Mouse (Mus musculus) forebrain, embryonic 10.5 days (tissue): ENCODE results near the gene Gata3. TPM values are rescaled to one million over a fixed set of nuclear protein-coding genes. Genes with fewer than 3 reads are reported as not detected.
A peak's percentile ranks its signal among the peaks of the same experiment; 100 is the strongest.

ENCODE experiments used
- DNase-seq: peaks from one replicate; pipeline ENCODE4 v3.0.0-alpha.2; 2017; ENCODE audit warnings: low spot score; ENCODE audit errors: extremely low spot score
- H3K27ac ChIP-seq: fragments of 300-500 bp; sonication (generic); 2 replicates; pipeline ENCODE4 v1.5.1; 2016; ENCODE audit warnings: mild to moderate bottlenecking
- H3K27me3 ChIP-seq: fragments of 300-500 bp; sonication (generic); 2 replicates; pipeline ENCODE4 v1.6.1; 2016; ENCODE audit warnings: mild to moderate bottlenecking; ENCODE audit not compliant: poor library complexity, severe bottlenecking
- H3K36me3 ChIP-seq: fragments of 300-500 bp; sonication (generic); replicated peaks from 2 replicates; pipeline ENCODE4 v1.6.1; 2016; ENCODE audit warnings: mild to moderate bottlenecking, moderate library complexity
- H3K4me1 ChIP-seq: fragments of 300-500 bp; sonication (generic); 2 replicates; pipeline ENCODE4 v1.6.1; 2016
- H3K4me3 ChIP-seq: fragments of 300-500 bp; sonication (generic); 2 replicates; pipeline ENCODE4 v1.5.1; 2016; ENCODE audit warnings: mild to moderate bottlenecking, moderate library complexity
- H3K9me3 ChIP-seq: fragments of 300-500 bp; sonication (generic); 2 replicates; pipeline ENCODE4 v1.6.1; 2016; ENCODE audit warnings: mild to moderate bottlenecking, moderate library complexity
- WGBS: fragments of 180-500 bp; shearing (Covaris S2); methylation state at CpG from one replicate; pipeline ENCODE4 v1.1.7; 2016; 5-methylcytosine and 5-hydroxymethylcytosine counted together
- polyA plus RNA-seq: library from polyadenylated mRNA; unstranded; fragments of >200 nt; fragmentation: Nextera tagmentation; extraction: Ambion mirVana; gene quantifications from 2 replicates; pipeline ENCODE4 v1.2.1, GENCODE M21; 2016

Gene Gata3
- polyA plus RNA-seq, 1 experiment from 2014 or later = 4.2 TPM

GRCm38 (mm10) chr2:9894836-9895593 lies 5.2 kb upstream of the Gata3 start:
- WGBS = 2% methylated on average over 19 of the region's 19 CpGs

DNA sequence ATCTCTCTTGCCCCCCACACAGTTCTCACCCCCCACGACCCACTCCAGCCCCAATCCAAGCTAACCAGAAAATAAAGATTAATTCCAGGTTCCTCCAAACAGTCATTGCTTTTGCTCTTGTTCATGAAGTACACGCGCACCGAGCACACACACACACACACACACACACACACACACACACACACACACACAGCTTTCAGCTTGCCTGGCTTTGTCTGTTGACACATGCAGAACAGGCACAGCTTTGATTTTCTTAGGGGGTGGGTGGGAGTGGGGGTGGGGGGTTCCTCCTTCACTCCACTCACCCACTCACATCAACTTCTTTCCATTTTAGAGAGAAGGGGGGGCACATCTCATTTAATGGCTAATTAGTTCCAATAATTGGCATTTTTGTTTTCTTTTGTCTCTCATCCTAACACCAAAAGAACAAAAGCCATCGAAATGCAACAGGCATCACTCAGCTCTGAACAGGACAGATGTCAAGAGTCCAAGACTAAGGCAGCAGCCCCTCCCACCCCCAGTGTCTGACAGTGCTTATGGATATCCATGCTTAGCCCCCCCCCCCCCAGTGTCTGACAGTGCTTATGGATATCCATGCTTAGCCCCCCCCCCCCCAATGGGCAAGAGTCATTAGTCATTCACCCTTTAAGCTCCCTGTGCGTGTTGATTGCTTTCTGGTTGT lies 3.6 kb upstream of the Gata3 start:
- WGBS = 2% methylated on average over 5 of the region's 6 CpGs
- H3K4me1 ChIP-seq = peaks cover 51% of the 10 kb centered on the region
- no peak overlapping the region for H3K4me3 ChIP-seq

More at GRCm38 (mm10) chr2:9894836-9895593, 5.2 kb upstream of the Gata3 start:
- Histone ChIP-seq H3K36me3 (no peaks in the 10 kb centered on the region), H3K27ac (no peak overlapping the region), H3K4me1 (peaks cover 48% of the 10 kb centered on the region), H3K9me3 (no peaks in the 10 kb centered on the region), H3K27me3 (peaks cover 98% of the 10 kb centered on the region), H3K4me3 (no peak overlapping the region)
- DNase-seq = peak; percentile 16

GRCm38 (mm10) chr2:9892541-9892940 lies 2.7 kb upstream of the Gata3 start:
- Histone ChIP-seq H3K27me3 (peaks cover 98% of the 10 kb centered on the region), H3K4me1 (peaks cover 46% of the 10 kb centered on the region), H3K9me3 (no peaks in the 10 kb centered on the region), H3K36me3 (no peaks in the 10 kb centered on the region), H3K27ac (no peak overlapping the region), H3K4me3 (no peak overlapping the region)
- WGBS = 6% methylated on average over 7 of the region's 7 CpGs
- DNase-seq = no peak

More for the DNA sequence above, 3.6 kb upstream of the Gata3 start:
- peak; percentile 39 for DNase-seq
- Histone ChIP-seq H3K27me3 (peaks cover 98% of the 10 kb centered on the region), H3K9me3 (no peaks in the 10 kb centered on the region), H3K36me3 (no peaks in the 10 kb centered on the region), H3K27ac (no peak overlapping the region)

DNA sequence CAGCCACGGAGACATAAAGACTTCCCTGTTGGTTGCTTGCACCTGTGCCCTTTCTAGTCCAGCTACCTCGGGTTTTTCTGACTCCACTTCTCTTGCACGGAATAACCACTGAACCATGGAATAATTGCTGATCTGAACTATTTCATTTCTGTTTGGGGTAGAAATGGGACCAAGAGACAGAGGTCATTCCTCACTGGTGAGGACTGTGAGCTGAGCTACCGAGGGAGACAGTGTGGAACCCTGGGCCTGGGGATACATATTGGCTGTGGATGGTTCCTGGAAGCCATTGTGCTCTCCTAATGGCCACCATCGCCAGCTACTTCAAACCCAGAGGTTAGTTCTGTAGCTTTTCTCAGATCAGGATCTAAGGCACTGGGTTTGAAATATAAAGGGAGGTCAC lies 1.1 kb upstream of the Gata3 start:
- peak; percentile 26 for DNase-seq
- peaks cover 32% of the 10 kb centered on the region for H3K4me1 ChIP-seq
- no peaks in the 10 kb centered on the region for H3K9me3 ChIP-seq
- 4% methylated on average over 5 of the region's 5 CpGs for WGBS
- H3K36me3 ChIP-seq = no peaks in the 10 kb centered on the region
- H3K27me3 ChIP-seq = peaks cover 98% of the 10 kb centered on the region
- H3K27ac ChIP-seq = no peak overlapping the region
- H3K4me3 ChIP-seq = no peak overlapping the region

GRCm38 (mm10) chr2:9890251-9890650 lies 417 bp upstream of the Gata3 start:
- Histone ChIP-seq H3K9me3 (no peaks in the 10 kb centered on the region), H3K27me3 (peaks cover 98% of the 10 kb centered on the region), H3K36me3 (no peaks in the 10 kb centered on the region), H3K4me1 (peaks cover 27% of the 10 kb centered on the region), H3K27ac (no peak overlapping the region), H3K4me3 (peak overlapping the region; percentile 32; the same call in 1 of the 2 replicates)
- peak; percentile 16 for DNase-seq
- 4% methylated on average over 8 of the region's 8 CpGs for WGBS

- Histone ChIP-seq H3K27me3 (peaks cover 98% of the 10 kb centered on the region), H3K4me1 (peaks cover 35% of the 10 kb centered on the region), H3K27ac (no peak within 1 kb of the TSS), H3K9me3 (no peaks in the 10 kb centered on the region), H3K36me3 (no peaks in the 10 kb centered on the region), H3K4me3 (peak within 1 kb of the TSS; percentile 32)
- peak; percentile 65 for DNase-seq
- under 1% methylated on average over 30 of the region's 30 CpGs for WGBS
These were observed 752 bp downstream of the Gata3 start, which contains the start of gene 9230102O04Rik for GRCm38 (mm10) chr2:9888913-9889650. TSS of gene 9230102O04Rik (minus strand) at chr2:9889540.

GRCm38 (mm10) chr2:9887636-9888035 lies 2.2 kb downstream of the Gata3 start:
- peak; percentile 21 for DNase-seq
- peaks cover 98% of the 10 kb centered on the region for H3K27me3 ChIP-seq
- H3K27ac ChIP-seq = no peak overlapping the region
- H3K4me3 ChIP-seq = no peak overlapping the region
- under 1% methylated on average over 7 of the region's 7 CpGs for WGBS
- H3K4me1 ChIP-seq = peaks cover 39% of the 10 kb centered on the region
- no peaks in the 10 kb centered on the region for H3K36me3 ChIP-seq
- no peaks in the 10 kb centered on the region for H3K9me3 ChIP-seq

- no peak overlapping the region for H3K27ac ChIP-seq
- H3K36me3 ChIP-seq = no peaks in the 10 kb centered on the region
- peaks cover 98% of the 10 kb centered on the region for H3K27me3 ChIP-seq
- peak; percentile 18 for DNase-seq
- H3K9me3 ChIP-seq = no peaks in the 10 kb centered on the region
- WGBS = 3% methylated on average over 7 of the region's 7 CpGs
- peaks cover 45% of the 10 kb centered on the region for H3K4me1 ChIP-seq
- no peak overlapping the region for H3K4me3 ChIP-seq
These were observed 2.8 kb downstream of the Gata3 start for GRCm38 (mm10) chr2:9886921-9887610.

DNA sequence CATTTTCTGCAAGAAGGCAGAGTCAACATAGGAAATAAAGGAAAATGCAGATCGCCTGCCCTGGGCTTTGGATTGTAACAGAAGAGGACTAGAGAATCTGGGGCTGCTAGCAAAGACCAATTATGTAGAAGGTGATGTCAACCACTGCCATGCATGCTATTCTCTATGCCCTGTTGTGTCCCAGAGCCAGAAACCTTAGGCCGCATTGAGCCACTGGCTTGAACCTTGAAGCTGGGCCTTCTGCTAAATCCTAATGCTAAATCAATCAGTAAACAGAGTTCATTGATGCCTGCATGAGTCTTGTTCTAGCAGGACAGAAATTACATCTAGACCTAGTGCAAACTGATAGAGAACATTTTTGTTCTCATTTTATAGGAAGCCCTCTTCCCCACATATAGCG lies 3.8 kb downstream of the Gata3 start:
- peaks cover 100% of the 10 kb centered on the region for H3K27me3 ChIP-seq
- no peak overlapping the region for H3K27ac ChIP-seq
- no peaks in the 10 kb centered on the region for H3K9me3 ChIP-seq
- H3K4me1 ChIP-seq = peaks cover 55% of the 10 kb centered on the region
- DNase-seq = peak; percentile 23
- H3K36me3 ChIP-seq = no peaks in the 10 kb centered on the region
- 7% methylated on average over 3 of the region's 3 CpGs for WGBS
- H3K4me3 ChIP-seq = no peak overlapping the region

- peaks cover 100% of the 10 kb centered on the region for H3K27me3 ChIP-seq
- no peaks in the 10 kb centered on the region for H3K36me3 ChIP-seq
- peaks cover 62% of the 10 kb centered on the region for H3K4me1 ChIP-seq
- DNase-seq = peak; percentile 42
- H3K4me3 ChIP-seq = no peak overlapping the region
- 3% methylated on average over 14 of the region's 14 CpGs for WGBS
- H3K9me3 ChIP-seq = no peaks in the 10 kb centered on the region
- no peak overlapping the region for H3K27ac ChIP-seq
These were observed 4.5 kb downstream of the Gata3 start for GRCm38 (mm10) chr2:9885217-9885770.

GRCm38 (mm10) chr2:9884533-9885216 lies 5.2 kb downstream of the Gata3 start:
- H3K36me3 ChIP-seq = no peaks in the 10 kb centered on the region
- DNase-seq = peak; percentile 46
- H3K27me3 ChIP-seq = peaks cover 100% of the 10 kb centered on the region
- H3K9me3 ChIP-seq = no peaks in the 10 kb centered on the region
- H3K4me1 ChIP-seq = peaks cover 62% of the 10 kb centered on the region
- H3K27ac ChIP-seq = no peak overlapping the region
- H3K4me3 ChIP-seq = 0 out of 2 replicates have a peak overlapping the region, but pooled peaks have one; percentile 52
- WGBS = 1% methylated on average over 15 of the region's 15 CpGs
